Mouse (Mus musculus) lung, embryonic 15.5 days (tissue): ENCODE data around the gene Gnmt. TPM values are rescaled to one million over a fixed set of nuclear protein-coding genes. Genes with fewer than 3 reads are reported as not detected.
A peak's percentile ranks its signal among the peaks of the same experiment; 100 is the strongest.
"Not testable (repeated sequence)": the region's sequence is repeated elsewhere in the genome, so short reads cannot be mapped to it uniquely, and the experiment has no call there.

ENCODE experiments used
- ATAC-seq: fragments of 200-750 bp; cut with Nextera tagmentation; 2 replicates; pipeline ENCODE4 v1.8.0; 2017; ENCODE audit warnings: moderate number of reproducible peaks, borderline replicate concordance; ENCODE audit not compliant: low FRiP score, low TSS enrichment; ENCODE audit errors: extremely low read depth
- H3K27ac ChIP-seq: fragments of 300-500 bp; sonication (generic); 2 replicates; pipeline ENCODE4 v1.5.1; 2015; ENCODE audit warnings: moderate library complexity, mild to moderate bottlenecking, inconsistent platforms
- H3K27me3 ChIP-seq: fragments of 300-500 bp; sonication (generic); 2 replicates; pipeline ENCODE4 v1.6.1; 2015; ENCODE audit warnings: inconsistent platforms
- H3K36me3 ChIP-seq: fragments of 300-500 bp; sonication (generic); 2 replicates; pipeline ENCODE4 v1.6.1; 2015; ENCODE audit warnings: inconsistent platforms
- H3K4me1 ChIP-seq: fragments of 300-500 bp; sonication (generic); 2 replicates; pipeline ENCODE4 v1.6.1; 2015; ENCODE audit warnings: inconsistent platforms
- H3K4me2 ChIP-seq: fragments of 300-500 bp; sonication (generic); 2 replicates; pipeline ENCODE4 v1.6.1; 2015; ENCODE audit warnings: inconsistent platforms, mild to moderate bottlenecking, moderate library complexity
- H3K4me3 ChIP-seq: fragments of 300-500 bp; sonication (generic); 2 replicates; pipeline ENCODE4 v1.5.1; 2015; ENCODE audit warnings: mild to moderate bottlenecking, inconsistent platforms
- H3K9ac ChIP-seq: fragments of 300-500 bp; sonication (generic); 2 replicates; pipeline ENCODE4 v1.6.1; 2015; ENCODE audit warnings: inconsistent platforms
- H3K9me3 ChIP-seq: fragments of 300-500 bp; sonication (generic); 2 replicates; pipeline ENCODE4 v1.6.1; 2016; ENCODE audit warnings: inconsistent platforms
- WGBS: fragments of 180-500 bp; shearing (Covaris S2); methylation state at CpG from one replicate; pipeline ENCODE4 v1.1.7; 2015; 5-methylcytosine and 5-hydroxymethylcytosine counted together
- polyA plus RNA-seq: library from polyadenylated mRNA; unstranded; fragments of >200 nt; fragmentation: Nextera tagmentation; extraction: Ambion mirVana; gene quantifications from 2 replicates; pipeline ENCODE4 v1.2.1, GENCODE M21; 2015

Gene Gnmt
- polyA plus RNA-seq, 1 experiment from 2014 or later = 1.3 TPM

GRCm38 (mm10) chr17:46764916-46765315 lies 35.9 kb upstream of the Gnmt start:
- H3K9me3 ChIP-seq, H3K4me3 ChIP-seq, H3K36me3 ChIP-seq, ATAC-seq, H3K9ac ChIP-seq, H3K4me1 ChIP-seq, H3K27me3 ChIP-seq, H3K27ac ChIP-seq, H3K4me2 ChIP-seq: not testable (repeated sequence)
- 58% methylated on average over 9 of the region's 9 CpGs for WGBS

GRCm38 (mm10) chr17:46763544-46763943 lies 34.6 kb upstream of the Gnmt start, which contains the start of gene Ptcra:
Gene Ptcra, minus strand, starts transcription at chr17:46763712.
- WGBS = 58% methylated on average over 2 of the region's 2 CpGs
- no peaks in the 10 kb centered on the region for H3K27me3 ChIP-seq
- no peak for ATAC-seq

GRCm38 (mm10) chr17:46758753-46759152 lies 29.8 kb upstream of the Gnmt start:
- 75% methylated on average over 12 of the region's 12 CpGs for WGBS
- Histone ChIP-seq H3K4me1 (no peaks in the 10 kb centered on the region), H3K4me3 (no peak overlapping the region), H3K27me3 (no peaks in the 10 kb centered on the region), H3K9me3 (no peaks in the 10 kb centered on the region), H3K27ac (no peak overlapping the region), H3K9ac (no peak overlapping the region), H3K4me2 (no peak overlapping the region), H3K36me3 (no peaks in the 10 kb centered on the region)
- no peak for ATAC-seq

More at GRCm38 (mm10) chr17:46763544-46763943, 34.6 kb upstream of the Gnmt start, which contains the start of gene Ptcra:
- no peaks in the 10 kb centered on the region for H3K36me3 ChIP-seq
- H3K27ac ChIP-seq = no peak within 1 kb of the TSS
- no peak within 1 kb of the TSS for H3K9ac ChIP-seq
- no peak within 1 kb of the TSS for H3K4me3 ChIP-seq
- no peaks in the 10 kb centered on the region for H3K4me1 ChIP-seq
- H3K9me3 ChIP-seq = no peaks in the 10 kb centered on the region
- no peak within 1 kb of the TSS for H3K4me2 ChIP-seq

- Histone ChIP-seq H3K36me3 (0 out of 2 replicates have a peak, but pooled peaks cover 2% of the 10 kb centered on the region), H3K4me2 (peak within 1 kb of the TSS; percentile 76), H3K27me3 (no peaks in the 10 kb centered on the region), H3K4me1 (peaks cover 15% of the 10 kb centered on the region), H3K9ac (peak within 1 kb of the TSS; percentile 72), H3K9me3 (no peaks in the 10 kb centered on the region), H3K27ac (peak within 1 kb of the TSS; percentile 92), H3K4me3 (peak within 1 kb of the TSS; percentile 91)
- peak; percentile 98 for ATAC-seq
- under 1% methylated on average over 54 of the region's 58 CpGs for WGBS
These were observed 23.0 kb upstream of the Gnmt start, which contains the start of gene Cnpy3 for GRCm38 (mm10) chr17:46751794-46752556. Gene Cnpy3, minus strand, starts transcription at chr17:46752214.

GRCm38 (mm10) chr17:46751056-46751793 lies 22.3 kb upstream of the Gnmt start:
- H3K9me3 ChIP-seq = no peaks in the 10 kb centered on the region
- 14% methylated on average over 16 of the region's 16 CpGs for WGBS
- H3K36me3 ChIP-seq = peaks cover 8% of the 10 kb centered on the region; the same call in 1 of the 2 replicates
- peak overlapping the region; percentile 91 for H3K4me3 ChIP-seq
- H3K4me2 ChIP-seq = peak overlapping the region; percentile 76
- peak overlapping the region; percentile 72 for H3K9ac ChIP-seq
- peak overlapping the region; percentile 92 for H3K27ac ChIP-seq
- peaks cover 15% of the 10 kb centered on the region for H3K4me1 ChIP-seq
- no peak for ATAC-seq
- H3K27me3 ChIP-seq = no peaks in the 10 kb centered on the region

GRCm38 (mm10) chr17:46750580-46750979 lies 21.6 kb upstream of the Gnmt start:
- peak overlapping the region; percentile 91 for H3K4me3 ChIP-seq
- peak overlapping the region; percentile 76 for H3K4me2 ChIP-seq
- no peak for ATAC-seq
- peaks cover 15% of the 10 kb centered on the region for H3K4me1 ChIP-seq
- H3K9ac ChIP-seq = peak overlapping the region; percentile 72; the same call in 1 of the 2 replicates
- 0 out of 2 replicates have a peak overlapping the region, but pooled peaks have one; percentile 92 for H3K27ac ChIP-seq
- H3K27me3 ChIP-seq = no peaks in the 10 kb centered on the region
- peaks cover 9% of the 10 kb centered on the region; the same call in 1 of the 2 replicates for H3K36me3 ChIP-seq
- WGBS = 88% methylated on average over 4 of the region's 4 CpGs
- no peaks in the 10 kb centered on the region for H3K9me3 ChIP-seq

- Histone ChIP-seq H3K27ac (no peak overlapping the region), H3K4me2 (no peak overlapping the region), H3K4me1 (peaks cover 15% of the 10 kb centered on the region), H3K9me3 (no peaks in the 10 kb centered on the region), H3K9ac (no peak overlapping the region), H3K4me3 (no peak overlapping the region), H3K27me3 (no peaks in the 10 kb centered on the region), H3K36me3 (peaks cover 16% of the 10 kb centered on the region)
- ATAC-seq = no peak
- 92% methylated on average over 5 of the region's 5 CpGs for WGBS
These were observed 20.3 kb upstream of the Gnmt start for GRCm38 (mm10) chr17:46749282-46749681.

- Histone ChIP-seq H3K4me3 (no peak overlapping the region), H3K27me3 (no peaks in the 10 kb centered on the region), H3K4me1 (peaks cover 15% of the 10 kb centered on the region), H3K27ac (no peak overlapping the region), H3K9ac (no peak overlapping the region), H3K9me3 (no peaks in the 10 kb centered on the region), H3K4me2 (no peak overlapping the region), H3K36me3 (peaks cover 26% of the 10 kb centered on the region)
- 96% methylated on average over 2 of the region's 2 CpGs for WGBS
- no peak for ATAC-seq
These were observed 18.8 kb upstream of the Gnmt start for GRCm38 (mm10) chr17:46747806-46748205.

- H3K4me2 ChIP-seq = no peak overlapping the region
- peaks cover 26% of the 10 kb centered on the region for H3K36me3 ChIP-seq
- H3K4me3 ChIP-seq = no peak overlapping the region
- H3K9me3 ChIP-seq = no peaks in the 10 kb centered on the region
- H3K27me3 ChIP-seq = no peaks in the 10 kb centered on the region
- no peak for ATAC-seq
- H3K4me1 ChIP-seq = peaks cover 10% of the 10 kb centered on the region
- H3K9ac ChIP-seq = no peak overlapping the region
- H3K27ac ChIP-seq = no peak overlapping the region
- 81% methylated on average over 8 of the region's 8 CpGs for WGBS
These were observed 18.3 kb upstream of the Gnmt start for GRCm38 (mm10) chr17:46747234-46747633.

GRCm38 (mm10) chr17:46745506-46745905 lies 16.5 kb upstream of the Gnmt start:
- H3K9me3 ChIP-seq = no peaks in the 10 kb centered on the region
- H3K27me3 ChIP-seq = no peaks in the 10 kb centered on the region
- H3K4me2 ChIP-seq = no peak overlapping the region
- WGBS = 90% methylated on average over 2 of the region's 2 CpGs
- H3K36me3 ChIP-seq = peaks cover 26% of the 10 kb centered on the region
- H3K4me3 ChIP-seq = no peak overlapping the region
- H3K27ac ChIP-seq = no peak overlapping the region
- no peak for ATAC-seq
- H3K4me1 ChIP-seq = peaks cover 2% of the 10 kb centered on the region; the same call in 1 of the 2 replicates
- H3K9ac ChIP-seq = no peak overlapping the region

- ATAC-seq = no peak
- H3K9ac ChIP-seq = no peak overlapping the region
- no peaks in the 10 kb centered on the region for H3K9me3 ChIP-seq
- 72% methylated on average over 9 of the region's 9 CpGs for WGBS
- no peak overlapping the region for H3K4me2 ChIP-seq
- no peak overlapping the region for H3K27ac ChIP-seq
- peaks cover 30% of the 10 kb centered on the region for H3K36me3 ChIP-seq
- no peaks in the 10 kb centered on the region for H3K27me3 ChIP-seq
- no peaks in the 10 kb centered on the region for H3K4me1 ChIP-seq
- H3K4me3 ChIP-seq = no peak overlapping the region
These were observed 14.0 kb upstream of the Gnmt start for GRCm38 (mm10) chr17:46742986-46743385.

- WGBS = 91% methylated on average over 6 of the region's 6 CpGs
- Histone ChIP-seq H3K36me3 (peaks cover 26% of the 10 kb centered on the region), H3K9me3 (no peaks in the 10 kb centered on the region), H3K27ac (no peak overlapping the region), H3K27me3 (no peaks in the 10 kb centered on the region), H3K9ac (no peak overlapping the region), H3K4me2 (no peak overlapping the region), H3K4me1 (no peaks in the 10 kb centered on the region), H3K4me3 (no peak overlapping the region)
- no peak for ATAC-seq
These were observed 12.3 kb upstream of the Gnmt start for GRCm38 (mm10) chr17:46741305-46741704.
